In the genomic region with DNA sequence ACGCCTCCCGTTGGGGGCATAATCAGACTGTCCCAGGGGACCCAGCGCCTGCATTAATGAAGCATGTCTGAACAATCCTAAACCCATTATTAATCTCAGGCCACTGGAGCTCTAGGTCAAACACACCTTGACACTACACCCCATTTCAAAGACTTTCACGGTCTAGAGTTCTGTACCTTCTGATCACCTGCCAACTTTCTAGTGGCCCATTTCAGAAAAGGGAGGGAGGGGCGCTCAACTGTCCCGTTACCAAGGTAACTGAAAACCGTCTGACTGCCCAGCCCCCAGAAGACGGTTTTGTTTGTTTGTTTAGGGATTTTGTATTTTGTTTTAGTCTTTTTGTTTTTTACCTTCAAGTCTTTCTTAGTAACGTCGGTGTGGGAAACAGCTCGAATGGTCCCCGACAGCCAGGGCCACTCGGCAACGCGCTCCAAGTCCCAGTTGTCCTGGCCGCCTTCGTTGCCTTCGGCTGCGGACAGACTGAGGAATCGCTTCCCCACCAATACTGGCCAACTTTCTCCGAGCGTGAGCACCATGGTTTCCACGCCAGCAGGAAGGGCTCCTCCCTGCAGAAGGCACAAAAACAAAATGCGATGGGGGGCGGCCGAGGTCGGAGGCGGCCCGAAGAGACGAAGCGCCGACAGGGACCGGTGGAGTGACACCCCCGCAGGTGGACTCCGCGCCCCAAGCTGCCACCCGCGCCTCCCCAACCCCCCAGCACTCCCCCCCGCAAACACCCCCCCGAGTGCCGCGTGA, we compare ENCODE assay signal across 8 mouse cellular contexts. TPM values are rescaled to one million over a fixed set of nuclear protein-coding genes. Genes with fewer than 3 reads are reported as not detected.
A peak's percentile ranks its signal among the peaks of the same experiment; 100 is the strongest.
DNase-seq lines count a peak whose midpoint lies in the region; ATAC-seq and TF ChIP-seq lines count a peak whose summit lies in the region.

No protein-coding gene starts in this region.

- no peak for TF ChIP-seq CTCF in olfactory bulb, adult 2 months (IDR thresholded peaks at IDR 0.05; ENCODE audit: insufficient read depth, low read depth, low read length)

- H3K27me3 ChIP-seq in heart, embryonic 12.5 days (replicated peaks) = peaks cover 4% of the 10 kb centered on the region; the same call in 1 of the 2 replicates
- H3K27me3 ChIP-seq in liver, embryonic 15.5 days = peaks cover 4% of the 10 kb centered on the region; the same call in 1 of the 2 replicates

- H3K9me3 ChIP-seq in heart, embryonic 12.5 days (replicated peaks) = no peaks in the 10 kb centered on the region
- no peaks in the 10 kb centered on the region for H3K9me3 ChIP-seq in liver, embryonic 15.5 days (replicated peaks)

- H3K9ac ChIP-seq in heart, embryonic 12.5 days = peak overlapping the region; percentile 93
- peak overlapping the region; percentile 93 for H3K9ac ChIP-seq in liver, embryonic 15.5 days

- TF ChIP-seq POLR2A in olfactory bulb, adult 2 months (IDR thresholded peaks at IDR 0.05; ENCODE audit: insufficient read depth, low read depth, low read length) = no peak

- H3K36me3 ChIP-seq in heart, embryonic 12.5 days = peaks cover 20% of the 10 kb centered on the region
- peaks cover 23% of the 10 kb centered on the region for H3K36me3 ChIP-seq in liver, embryonic 15.5 days (replicated peaks)

- peak; percentile 16; the same call in 1 of the 2 replicates for ATAC-seq in erythroid progenitor cell, adult 5-6 weeks (replicated peaks; ENCODE audit: low FRiP score, poor library complexity, severe bottlenecking)
- ATAC-seq in heart, embryonic 12.5 days (ENCODE audit: insufficient number of reproducible peaks, low FRiP score) = 0 out of 2 replicates have a peak, but pooled peaks have one; percentile 1
- no peak for ATAC-seq in liver, embryonic 15.5 days (ENCODE audit: insufficient read depth)

- peak overlapping the region; percentile 92 for H3K4me2 ChIP-seq in heart, embryonic 12.5 days
- H3K4me2 ChIP-seq in liver, embryonic 15.5 days = peak overlapping the region; percentile 90

- 3% methylated on average over 39 of the region's 42 CpGs for WGBS in heart, embryonic 12.5 days
- WGBS in liver, embryonic 15.5 days (ENCODE audit: insufficient replicate concordance) = 3% methylated on average over 42 of the region's 42 CpGs
- WGBS in olfactory bulb, adult 2 months = under 1% methylated on average over 41 of the region's 42 CpGs

- H3K27ac ChIP-seq in heart, embryonic 12.5 days (ENCODE audit: poor library complexity, severe bottlenecking) = peak overlapping the region; percentile 95
- H3K27ac ChIP-seq in liver, embryonic 15.5 days (replicated peaks) = peak overlapping the region; percentile 99
- peak overlapping the region; percentile 81 for H3K27ac ChIP-seq in olfactory bulb, adult 2 months (ENCODE audit: insufficient read depth, low read depth, low read length)

- H3K4me1 ChIP-seq in heart, embryonic 12.5 days (replicated peaks) = peaks cover 15% of the 10 kb centered on the region
- H3K4me1 ChIP-seq in liver, embryonic 15.5 days (replicated peaks) = peaks cover 21% of the 10 kb centered on the region
- no peaks in the 10 kb centered on the region for H3K4me1 ChIP-seq in olfactory bulb, adult 2 months (ENCODE audit: control insufficient read depth, insufficient read depth, low read length)

- peak overlapping the region; percentile 79 for H3K4me3 ChIP-seq in heart, embryonic 12.5 days
- H3K4me3 ChIP-seq in liver, embryonic 15.5 days (replicated peaks) = peak overlapping the region; percentile 90
- peak overlapping the region; percentile 78 for H3K4me3 ChIP-seq in olfactory bulb, adult 2 months (ENCODE audit: insufficient read depth, low read depth, low read length)

- DNase-seq in 3T3-L1 (ENCODE audit: low read depth, low spot score) = peak; percentile 57
- peak; percentile 62 to 72 for DNase-seq in adrenal gland, postnatal 36 days
- DNase-seq in kidney, postnatal 10 days = peak; percentile 69
- DNase-seq in thymus, postnatal 10 days (ENCODE audit: low spot score in 2 of 2) = peak; percentile 45 to 57

RNA-seq across cellular contexts. Expression of a gene that starts 0.9 kb away (rescaled TPM):
- 10 to 100 TPM; 29.7 to 31.3 TPM for total RNA-seq in adrenal gland, postnatal 36 days (2021)
- total RNA-seq in erythroid progenitor cell, adult 5-6 weeks (2015; ENCODE audit: low replicate concordance) = 40.2 and 46.9 TPM in 2 replicates
- 39.4 and 67.0 TPM in 2 replicates for total RNA-seq in erythroid progenitor cell, adult 5-6 weeks (2017; ENCODE audit: low replicate concordance)
- 48.5 and 51.7 TPM in 2 replicates for polyA plus RNA-seq in heart, embryonic 12.5 days (2016; fragmentation: Nextera tagmentation; extraction: Ambion mirVana)
- 14.7 and 15.1 TPM in 2 replicates for polyA plus RNA-seq in liver, embryonic 15.5 days (2015; fragmentation: Nextera tagmentation; extraction: Ambion mirVana)
- 130 TPM in 1 of 2 replicates, not detected in the other for polyA plus RNA-seq in olfactory bulb, adult 2 months (2012; ENCODE audit: insufficient read depth, insufficient read length, low replicate concordance, missing spikeins)
